Mouse (Mus musculus): ENCODE results near the gene Kdm2a. TPM values are rescaled to one million over a fixed set of nuclear protein-coding genes. Genes with fewer than 3 reads are reported as not detected.
A peak's percentile ranks its signal among the peaks of the same experiment; 100 is the strongest.

The Kdm2a gene
- polyA plus RNA-seq, 1 experiment: 210 TPM

- Histone ChIP-seq H3K27me3 (ENCODE audit: control insufficient read depth, insufficient read depth, low read length) (no peaks in the 10 kb centered on the region), H3K4me3 (ENCODE audit: control insufficient read depth, insufficient read depth, low read length) (no peak overlapping the region), H3K36me3 (ENCODE audit: control insufficient read depth, insufficient read depth, low read length) (no peaks in the 10 kb centered on the region), H3K4me1 (replicated peaks; ENCODE audit: control insufficient read depth, insufficient read depth, low read length) (no peaks in the 10 kb centered on the region), H3K27ac (ENCODE audit: control insufficient read depth, insufficient read depth, low read length) (no peak overlapping the region)
- 93% methylated on average over 5 of the region's 5 CpGs for WGBS
- TF ChIP-seq CTCF (IDR thresholded peaks at IDR 0.05; ENCODE audit: borderline replicate concordance, control insufficient read depth, extremely low read depth, insufficient read depth, low read length, poor library complexity): no peak
- no peak for TF ChIP-seq POLR2A (IDR thresholded peaks at IDR 0.05; ENCODE audit: control insufficient read depth, extremely low read depth, insufficient read depth, low read length, poor library complexity)
- DNase-seq: no peak
These were observed 21.6 kb upstream of the Kdm2a start for GRCm38 (mm10) chr19:4419711-4420110.

GRCm38 (mm10) chr19:4417713-4418112 lies 19.6 kb upstream of the Kdm2a start:
- DNase-seq: no peak
- TF ChIP-seq CTCF (IDR thresholded peaks at IDR 0.05; ENCODE audit: borderline replicate concordance, control insufficient read depth, extremely low read depth, insufficient read depth, low read length, poor library complexity) (no peak), POLR2A (IDR thresholded peaks at IDR 0.05; ENCODE audit: control insufficient read depth, extremely low read depth, insufficient read depth, low read length, poor library complexity) (no peak)
- Histone ChIP-seq H3K4me1 (replicated peaks; ENCODE audit: control insufficient read depth, insufficient read depth, low read length) (no peaks in the 10 kb centered on the region), H3K27ac (ENCODE audit: control insufficient read depth, insufficient read depth, low read length) (no peak overlapping the region), H3K36me3 (ENCODE audit: control insufficient read depth, insufficient read depth, low read length) (no peaks in the 10 kb centered on the region), H3K4me3 (ENCODE audit: control insufficient read depth, insufficient read depth, low read length) (no peak overlapping the region), H3K27me3 (ENCODE audit: control insufficient read depth, insufficient read depth, low read length) (no peaks in the 10 kb centered on the region)

GRCm38 (mm10) chr19:4417183-4417582 lies 19.1 kb upstream of the Kdm2a start:
- 0% methylated on average over 1 of the region's 1 CpGs for WGBS
- peak; percentile 76 for DNase-seq
- TF ChIP-seq POLR2A (IDR thresholded peaks at IDR 0.05; ENCODE audit: control insufficient read depth, extremely low read depth, insufficient read depth, low read length, poor library complexity) (no peak), CTCF (IDR thresholded peaks at IDR 0.05; ENCODE audit: borderline replicate concordance, control insufficient read depth, extremely low read depth, insufficient read depth, low read length, poor library complexity) (no peak)
- Histone ChIP-seq H3K27me3 (ENCODE audit: control insufficient read depth, insufficient read depth, low read length) (no peaks in the 10 kb centered on the region), H3K36me3 (ENCODE audit: control insufficient read depth, insufficient read depth, low read length) (no peaks in the 10 kb centered on the region), H3K4me3 (ENCODE audit: control insufficient read depth, insufficient read depth, low read length) (no peak overlapping the region), H3K27ac (ENCODE audit: control insufficient read depth, insufficient read depth, low read length) (no peak overlapping the region), H3K4me1 (replicated peaks; ENCODE audit: control insufficient read depth, insufficient read depth, low read length) (no peaks in the 10 kb centered on the region)

GRCm38 (mm10) chr19:4414631-4415030 lies 16.5 kb upstream of the Kdm2a start:
- Histone ChIP-seq H3K4me3 (ENCODE audit: control insufficient read depth, insufficient read depth, low read length) (no peak overlapping the region), H3K27me3 (ENCODE audit: control insufficient read depth, insufficient read depth, low read length) (no peaks in the 10 kb centered on the region), H3K36me3 (ENCODE audit: control insufficient read depth, insufficient read depth, low read length) (no peaks in the 10 kb centered on the region), H3K4me1 (replicated peaks; ENCODE audit: control insufficient read depth, insufficient read depth, low read length) (no peaks in the 10 kb centered on the region), H3K27ac (ENCODE audit: control insufficient read depth, insufficient read depth, low read length) (no peak overlapping the region)
- TF ChIP-seq POLR2A (IDR thresholded peaks at IDR 0.05; ENCODE audit: control insufficient read depth, extremely low read depth, insufficient read depth, low read length, poor library complexity) (no peak), CTCF (IDR thresholded peaks at IDR 0.05; ENCODE audit: borderline replicate concordance, control insufficient read depth, extremely low read depth, insufficient read depth, low read length, poor library complexity) (no peak)
- 86% methylated on average over 1 of the region's 1 CpGs for WGBS
- DNase-seq: no peak

- Histone ChIP-seq H3K4me1 (replicated peaks; ENCODE audit: control insufficient read depth, insufficient read depth, low read length) (no peaks in the 10 kb centered on the region), H3K36me3 (ENCODE audit: control insufficient read depth, insufficient read depth, low read length) (no peaks in the 10 kb centered on the region), H3K27me3 (ENCODE audit: control insufficient read depth, insufficient read depth, low read length) (no peaks in the 10 kb centered on the region), H3K27ac (ENCODE audit: control insufficient read depth, insufficient read depth, low read length) (no peak overlapping the region), H3K4me3 (ENCODE audit: control insufficient read depth, insufficient read depth, low read length) (no peak overlapping the region)
- WGBS: 43% methylated on average over 2 of the region's 2 CpGs
- TF ChIP-seq POLR2A (IDR thresholded peaks at IDR 0.05; ENCODE audit: control insufficient read depth, extremely low read depth, insufficient read depth, low read length, poor library complexity): no peak
- no peak for TF ChIP-seq CTCF (IDR thresholded peaks at IDR 0.05; ENCODE audit: borderline replicate concordance, control insufficient read depth, extremely low read depth, insufficient read depth, low read length, poor library complexity)
- no peak for DNase-seq
These were observed 11.0 kb upstream of the Kdm2a start for GRCm38 (mm10) chr19:4409062-4409461.

- TF ChIP-seq CTCF (IDR thresholded peaks at IDR 0.05; ENCODE audit: borderline replicate concordance, control insufficient read depth, extremely low read depth, insufficient read depth, low read length, poor library complexity): no peak
- no peak for TF ChIP-seq POLR2A (IDR thresholded peaks at IDR 0.05; ENCODE audit: control insufficient read depth, extremely low read depth, insufficient read depth, low read length, poor library complexity)
- Histone ChIP-seq H3K4me1 (replicated peaks; ENCODE audit: control insufficient read depth, insufficient read depth, low read length) (no peaks in the 10 kb centered on the region), H3K4me3 (ENCODE audit: control insufficient read depth, insufficient read depth, low read length) (no peak overlapping the region), H3K27me3 (ENCODE audit: control insufficient read depth, insufficient read depth, low read length) (no peaks in the 10 kb centered on the region), H3K36me3 (ENCODE audit: control insufficient read depth, insufficient read depth, low read length) (no peaks in the 10 kb centered on the region), H3K27ac (ENCODE audit: control insufficient read depth, insufficient read depth, low read length) (no peak overlapping the region)
- no peak for DNase-seq
- 98% methylated on average over 2 of the region's 2 CpGs for WGBS
These were observed 6.8 kb upstream of the Kdm2a start for GRCm38 (mm10) chr19:4404840-4405239.

- TF ChIP-seq CTCF (IDR thresholded peaks at IDR 0.05; ENCODE audit: borderline replicate concordance, control insufficient read depth, extremely low read depth, insufficient read depth, low read length, poor library complexity) (no peak), POLR2A (IDR thresholded peaks at IDR 0.05; ENCODE audit: control insufficient read depth, extremely low read depth, insufficient read depth, low read length, poor library complexity) (no peak)
- no peak for DNase-seq
These were observed 874 bp upstream of the Kdm2a start for GRCm38 (mm10) chr19:4398959-4399358.

More at GRCm38 (mm10) chr19:4398959-4399358, 874 bp upstream of the Kdm2a start:
- H3K4me1 ChIP-seq (replicated peaks; ENCODE audit: control insufficient read depth, insufficient read depth, low read length): peaks cover 7% of the 10 kb centered on the region
- H3K27ac ChIP-seq (ENCODE audit: control insufficient read depth, insufficient read depth, low read length): no peak overlapping the region
- no peaks in the 10 kb centered on the region for H3K27me3 ChIP-seq (ENCODE audit: control insufficient read depth, insufficient read depth, low read length)
- 91% methylated on average over 4 of the region's 4 CpGs for WGBS
- H3K4me3 ChIP-seq (ENCODE audit: control insufficient read depth, insufficient read depth, low read length): no peak overlapping the region
- no peaks in the 10 kb centered on the region for H3K36me3 ChIP-seq (ENCODE audit: control insufficient read depth, insufficient read depth, low read length)
